Mouse (Mus musculus): Measurements from ENCODE around the gene Manba. TPM values are rescaled to one million over a fixed set of nuclear protein-coding genes. Genes with fewer than 3 reads are reported as not detected.

Gene Manba
- polyA plus RNA-seq, 1 experiment = 4.9 TPM

DNA sequence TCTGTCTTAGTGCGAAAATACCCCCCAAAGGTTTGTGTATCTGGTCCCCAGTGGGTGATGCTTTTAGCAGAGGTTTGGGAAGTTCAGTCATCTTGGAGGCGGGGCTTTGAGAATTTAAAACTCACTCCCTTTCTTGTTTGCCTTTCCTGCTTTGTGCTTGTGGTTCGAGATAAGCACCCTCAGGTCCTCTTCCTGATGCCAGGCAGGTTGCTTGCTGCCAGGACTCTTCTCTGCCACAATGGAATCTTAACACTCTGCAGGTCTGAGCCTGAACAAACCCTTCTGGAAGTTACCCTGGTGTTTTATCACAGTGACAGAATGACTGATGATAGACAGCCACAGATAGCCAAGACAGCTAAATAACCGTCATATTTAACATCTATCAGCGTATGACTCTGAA is 83.2 kb downstream of the Manba start:
- Histone ChIP-seq H3K27ac (ENCODE audit: insufficient read depth, low read length) (no peak overlapping the region), H3K4me1 (ENCODE audit: control insufficient read depth, insufficient read depth, low read length) (no peaks in the 10 kb centered on the region), H3K4me3 (ENCODE audit: insufficient read depth, low read length) (no peak overlapping the region)
- TF ChIP-seq POLR2A (IDR thresholded peaks at IDR 0.05; ENCODE audit: extremely low read depth, insufficient read depth, low read length) (no peak), CTCF (IDR thresholded peaks at IDR 0.05; ENCODE audit: extremely low read depth, insufficient read depth, low read length) (no peak)

DNA sequence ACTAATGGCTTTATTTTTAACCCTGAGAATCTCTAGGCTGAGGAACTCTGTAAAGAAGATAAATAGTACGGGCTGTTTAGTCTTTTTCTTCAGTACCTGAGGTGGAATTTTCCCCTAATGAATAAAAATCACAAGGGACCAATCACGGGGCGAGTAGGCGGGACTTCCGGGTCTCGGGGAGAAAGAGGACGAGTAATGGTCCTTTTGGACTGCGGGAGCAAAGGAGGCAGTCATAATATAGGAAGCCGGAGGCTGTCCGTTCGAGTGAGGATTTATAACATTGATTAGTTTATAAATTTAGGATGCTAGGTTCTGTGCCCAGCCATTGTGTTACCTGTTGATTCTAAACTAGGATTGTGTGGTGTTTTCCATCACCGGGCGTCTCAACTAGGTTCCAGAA is 86.1 kb downstream of the Manba start:
- H3K4me1 ChIP-seq (ENCODE audit: control insufficient read depth, insufficient read depth, low read length) = no peaks in the 10 kb centered on the region
- no peak overlapping the region for H3K27ac ChIP-seq (ENCODE audit: insufficient read depth, low read length)
- TF ChIP-seq POLR2A (IDR thresholded peaks at IDR 0.05; ENCODE audit: extremely low read depth, insufficient read depth, low read length) (no peak), CTCF (IDR thresholded peaks at IDR 0.05; ENCODE audit: extremely low read depth, insufficient read depth, low read length) (no peak)
- H3K4me3 ChIP-seq (ENCODE audit: insufficient read depth, low read length) = no peak overlapping the region

- no peaks in the 10 kb centered on the region for H3K4me1 ChIP-seq (ENCODE audit: control insufficient read depth, insufficient read depth, low read length)
- H3K4me3 ChIP-seq (ENCODE audit: insufficient read depth, low read length) = no peak overlapping the region
- TF ChIP-seq POLR2A (IDR thresholded peaks at IDR 0.05; ENCODE audit: extremely low read depth, insufficient read depth, low read length) = no peak
- TF ChIP-seq CTCF (IDR thresholded peaks at IDR 0.05; ENCODE audit: extremely low read depth, insufficient read depth, low read length) = no peak
- H3K27ac ChIP-seq (ENCODE audit: insufficient read depth, low read length) = no peak overlapping the region
Observed at GRCm38 (mm10) chr3:135573051-135573450, 87.6 kb downstream of the Manba start.

DNA sequence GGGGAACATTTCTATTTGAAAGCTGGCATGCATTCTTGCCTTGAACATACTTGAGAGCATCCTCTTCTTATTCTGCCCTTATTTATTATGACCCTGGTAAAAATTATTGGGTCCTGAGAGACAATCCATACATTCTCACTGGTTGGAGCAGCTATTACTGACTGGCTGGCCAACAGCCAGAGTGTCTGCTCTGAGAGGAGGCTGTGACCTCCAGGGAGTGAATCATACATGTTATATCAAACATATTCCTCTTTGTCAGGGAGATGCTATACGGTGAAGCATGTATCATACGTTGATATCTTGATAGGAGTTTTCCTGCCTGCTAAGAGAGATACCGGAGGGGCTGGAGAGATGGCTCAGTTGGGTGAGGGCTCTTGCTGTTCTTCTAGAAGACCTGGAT is 89.7 kb downstream of the Manba start:
- no peak overlapping the region for H3K27ac ChIP-seq (ENCODE audit: insufficient read depth, low read length)
- H3K4me3 ChIP-seq (ENCODE audit: insufficient read depth, low read length) = no peak overlapping the region
- H3K4me1 ChIP-seq (ENCODE audit: control insufficient read depth, insufficient read depth, low read length) = no peaks in the 10 kb centered on the region
- TF ChIP-seq CTCF (IDR thresholded peaks at IDR 0.05; ENCODE audit: extremely low read depth, insufficient read depth, low read length) = no peak
- TF ChIP-seq POLR2A (IDR thresholded peaks at IDR 0.05; ENCODE audit: extremely low read depth, insufficient read depth, low read length) = no peak

DNA sequence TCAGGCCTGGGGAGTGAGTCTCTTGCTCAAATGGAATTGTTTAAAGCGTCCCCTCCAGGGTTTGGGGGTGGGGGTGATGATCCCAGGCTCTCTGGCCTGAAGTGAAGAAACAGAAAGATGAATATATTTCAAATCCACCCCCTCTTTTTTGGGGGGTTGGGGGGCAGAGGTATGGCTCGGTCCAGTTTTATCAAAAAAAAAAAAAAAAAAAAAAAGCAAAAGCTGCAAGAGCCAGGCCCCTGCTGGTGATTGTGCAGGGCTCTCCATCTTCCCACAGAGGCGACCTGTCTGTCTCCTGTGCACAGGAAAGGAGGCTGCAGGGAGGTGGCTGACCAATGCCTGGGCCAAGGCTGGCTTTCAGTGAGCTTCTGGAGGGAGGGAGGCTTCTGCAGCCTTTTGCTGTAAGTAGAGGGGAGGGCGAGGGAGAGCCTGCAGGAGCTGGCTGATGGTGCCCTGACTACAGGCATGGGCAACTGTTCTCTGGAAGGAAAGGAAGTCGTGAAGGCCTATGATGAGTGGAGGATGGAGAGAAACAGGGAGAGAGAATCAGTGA is 93.3 kb downstream of the Manba start:
- Histone ChIP-seq H3K4me3 (ENCODE audit: insufficient read depth, low read length) (no peak overlapping the region), H3K27ac (ENCODE audit: insufficient read depth, low read length) (no peak overlapping the region), H3K4me1 (ENCODE audit: control insufficient read depth, insufficient read depth, low read length) (no peaks in the 10 kb centered on the region)
- TF ChIP-seq POLR2A (IDR thresholded peaks at IDR 0.05; ENCODE audit: extremely low read depth, insufficient read depth, low read length) (no peak), CTCF (IDR thresholded peaks at IDR 0.05; ENCODE audit: extremely low read depth, insufficient read depth, low read length) (no peak)

GRCm38 (mm10) chr3:135579179-135579578 is 93.8 kb downstream of the Manba start:
- no peak overlapping the region for H3K27ac ChIP-seq (ENCODE audit: insufficient read depth, low read length)
- no peak overlapping the region for H3K4me3 ChIP-seq (ENCODE audit: insufficient read depth, low read length)
- TF ChIP-seq POLR2A (IDR thresholded peaks at IDR 0.05; ENCODE audit: extremely low read depth, insufficient read depth, low read length) = no peak
- no peak for TF ChIP-seq CTCF (IDR thresholded peaks at IDR 0.05; ENCODE audit: extremely low read depth, insufficient read depth, low read length)
- H3K4me1 ChIP-seq (ENCODE audit: control insufficient read depth, insufficient read depth, low read length) = no peaks in the 10 kb centered on the region

DNA sequence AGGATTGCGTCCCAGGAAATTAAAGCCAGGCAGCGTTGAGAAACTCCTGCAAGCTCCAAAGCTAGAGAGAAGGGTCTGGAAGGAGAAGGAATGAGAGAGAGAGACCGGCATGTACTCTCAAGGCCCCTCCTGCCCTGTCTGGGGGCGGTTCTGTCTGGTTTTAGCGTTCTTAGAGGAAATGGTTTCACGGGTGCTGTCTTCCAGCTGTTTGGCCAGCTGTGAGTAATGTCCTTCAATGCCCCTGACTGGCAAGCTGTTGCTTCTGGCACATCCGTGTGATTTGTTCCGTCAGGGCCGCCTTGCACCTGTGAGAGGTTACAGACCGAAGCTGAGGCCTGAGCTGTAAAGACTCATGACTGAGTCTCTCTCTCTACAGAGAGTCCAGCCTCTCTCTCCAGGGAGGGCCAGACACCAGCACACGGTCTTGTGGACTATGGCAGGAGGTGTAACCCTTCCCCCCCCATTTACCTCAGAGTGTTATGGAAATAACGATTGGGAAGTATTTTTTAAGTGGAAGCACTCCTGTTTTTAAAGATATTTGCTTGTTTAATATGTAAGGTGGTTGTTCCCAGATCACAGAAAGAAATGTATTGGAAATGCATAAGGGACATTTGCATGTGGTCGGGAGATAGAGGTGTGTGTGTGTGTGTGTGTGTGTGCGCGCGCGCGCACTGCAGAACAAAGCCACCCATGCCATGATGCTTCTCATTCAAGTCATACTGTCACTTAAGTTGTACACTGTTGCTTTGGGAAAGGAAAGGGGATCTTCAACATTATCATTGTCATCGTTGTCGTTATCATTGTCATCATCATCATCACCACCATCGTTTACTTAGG is 95.2 kb downstream of the Manba start:
- H3K4me3 ChIP-seq (ENCODE audit: insufficient read depth, low read length) = no peak overlapping the region
- TF ChIP-seq CTCF (IDR thresholded peaks at IDR 0.05; ENCODE audit: extremely low read depth, insufficient read depth, low read length) = no peak
- TF ChIP-seq POLR2A (IDR thresholded peaks at IDR 0.05; ENCODE audit: extremely low read depth, insufficient read depth, low read length) = no peak
- no peaks in the 10 kb centered on the region for H3K4me1 ChIP-seq (ENCODE audit: control insufficient read depth, insufficient read depth, low read length)
- no peak overlapping the region for H3K27ac ChIP-seq (ENCODE audit: insufficient read depth, low read length)

- Histone ChIP-seq H3K4me3 (ENCODE audit: insufficient read depth, low read length) (no peak overlapping the region), H3K4me1 (ENCODE audit: control insufficient read depth, insufficient read depth, low read length) (peaks cover 3% of the 10 kb centered on the region; the same call in 1 of the 2 replicates), H3K27ac (ENCODE audit: insufficient read depth, low read length) (no peak overlapping the region)
- TF ChIP-seq CTCF (IDR thresholded peaks at IDR 0.05; ENCODE audit: extremely low read depth, insufficient read depth, low read length) = peak; percentile 71
- no peak for TF ChIP-seq POLR2A (IDR thresholded peaks at IDR 0.05; ENCODE audit: extremely low read depth, insufficient read depth, low read length)
Observed at GRCm38 (mm10) chr3:135581606-135582117, 96.3 kb downstream of the Manba start.

- no peak overlapping the region for H3K4me3 ChIP-seq (ENCODE audit: insufficient read depth, low read length)
- no peak overlapping the region for H3K27ac ChIP-seq (ENCODE audit: insufficient read depth, low read length)
- TF ChIP-seq POLR2A (IDR thresholded peaks at IDR 0.05; ENCODE audit: extremely low read depth, insufficient read depth, low read length) (no peak), CTCF (IDR thresholded peaks at IDR 0.05; ENCODE audit: extremely low read depth, insufficient read depth, low read length) (no peak)
- peaks cover 6% of the 10 kb centered on the region; the same call in 1 of the 2 replicates for H3K4me1 ChIP-seq (ENCODE audit: control insufficient read depth, insufficient read depth, low read length)
Observed at GRCm38 (mm10) chr3:135582246-135582645, 96.8 kb downstream of the Manba start.

GRCm38 (mm10) chr3:135585482-135585881 is 100.1 kb downstream of the Manba start:
- TF ChIP-seq CTCF (IDR thresholded peaks at IDR 0.05; ENCODE audit: extremely low read depth, insufficient read depth, low read length) (no peak), POLR2A (IDR thresholded peaks at IDR 0.05; ENCODE audit: extremely low read depth, insufficient read depth, low read length) (no peak)
- Histone ChIP-seq H3K4me3 (ENCODE audit: insufficient read depth, low read length) (no peak overlapping the region), H3K4me1 (ENCODE audit: control insufficient read depth, insufficient read depth, low read length) (peaks cover 6% of the 10 kb centered on the region; the same call in 1 of the 2 replicates), H3K27ac (ENCODE audit: insufficient read depth, low read length) (no peak overlapping the region)
